Mouse (Mus musculus) kidney, adult 2 months (tissue): ENCODE data around the gene Opa1.

Experiments
- CTCF ChIP-seq: fragments of 200-500 bp; conservative IDR thresholded peaks from 2 replicates; pipeline ENCODE4 v1.5.1; 2011; ENCODE audit warnings: low read depth, mild to moderate bottlenecking, control low read depth, low read length, moderate library complexity, mixed read lengths; ENCODE audit not compliant: insufficient read depth, insufficient read length
- POLR2A ChIP-seq: fragments of 200-500 bp; IDR thresholded peaks from one replicate; pipeline ENCODE4 v1.6.1; 2011; ENCODE audit warnings: low read depth, low read length, control low read depth

- TF ChIP-seq CTCF (no peak), POLR2A (no peak)
Measured at GRCm38 (mm10) chr16:29689187-29689819, 110.2 kb downstream of the Opa1 start.
